Mouse (Mus musculus): ENCODE data around the gene Iffo2. TPM values are rescaled to one million over a fixed set of nuclear protein-coding genes. Genes with fewer than 3 reads are reported as not detected.

The Iffo2 gene
- polyA plus RNA-seq, 1 experiment from 2014 or later: 5.3 TPM

DNA sequence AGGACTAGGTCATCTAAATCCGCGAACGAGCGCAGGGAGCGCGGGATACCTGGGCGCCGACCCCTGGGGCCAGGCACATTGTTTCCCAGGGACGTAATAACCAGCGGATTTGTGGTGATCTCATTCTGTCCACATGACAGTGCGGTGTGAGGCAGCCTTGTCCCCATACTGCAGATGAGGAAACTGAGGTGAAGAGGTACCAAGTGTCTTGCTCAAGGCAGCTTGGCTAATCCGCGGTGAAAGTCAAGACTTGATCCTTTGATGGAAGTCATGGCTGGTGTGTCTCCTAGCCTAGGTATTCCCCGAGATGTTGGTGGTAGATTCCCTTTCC is 45.3 kb downstream of the Iffo2 start:
- H3K36me3 ChIP-seq: no peaks in the 10 kb centered on the region
- H3K4me1 ChIP-seq (replicated peaks): peaks cover 62% of the 10 kb centered on the region
- WGBS: 9% methylated on average over 14 of the region's 14 CpGs
- peak overlapping the region; percentile 93 for H3K9ac ChIP-seq
- peak overlapping the region; percentile 90 for H3K27ac ChIP-seq (replicated peaks)
- no peaks in the 10 kb centered on the region for H3K9me3 ChIP-seq
- H3K4me2 ChIP-seq: peak overlapping the region; percentile 89
- no peaks in the 10 kb centered on the region; the same call in 1 of the 2 replicates for H3K27me3 ChIP-seq
- H3K4me3 ChIP-seq: peak overlapping the region; percentile 87
- no peak for ATAC-seq (ENCODE audit: low read depth)

DNA sequence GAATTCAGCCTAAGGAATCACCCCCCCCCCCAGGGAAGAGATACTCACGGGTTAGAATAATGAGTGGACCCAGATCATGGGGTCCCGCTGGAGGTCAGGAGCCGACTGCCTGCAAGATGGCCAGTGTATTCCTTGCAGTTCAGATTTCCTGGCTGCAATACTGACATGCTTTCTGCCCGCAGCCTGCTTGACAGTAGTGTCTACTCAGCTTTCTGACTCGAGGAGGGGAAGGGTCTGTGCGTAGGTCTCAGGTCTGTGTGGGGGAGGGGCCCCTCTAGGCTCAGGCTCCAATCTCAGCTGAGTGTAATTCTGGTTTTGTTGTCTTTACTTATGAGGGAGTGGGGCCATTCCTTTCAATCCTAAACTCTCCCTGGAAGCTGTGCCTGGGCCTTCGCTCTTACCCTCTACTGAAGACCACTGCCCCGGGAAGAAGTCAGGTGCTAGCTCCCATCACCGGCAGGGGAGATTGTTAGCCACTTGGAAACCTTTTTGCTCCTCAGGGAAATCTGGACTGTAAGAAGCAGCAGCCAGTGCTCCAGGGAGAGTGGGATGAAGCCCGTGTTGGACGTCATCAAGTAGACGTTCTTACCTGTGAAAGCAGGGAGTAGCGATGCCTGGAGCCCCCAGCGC is 46.0 kb downstream of the Iffo2 start:
- peak overlapping the region; percentile 90; the same call in 1 of the 2 replicates for H3K27ac ChIP-seq (replicated peaks)
- 33% methylated on average over 14 of the region's 14 CpGs for WGBS
- peak overlapping the region; percentile 93 for H3K9ac ChIP-seq
- H3K4me2 ChIP-seq: peak overlapping the region; percentile 89
- no peaks in the 10 kb centered on the region for H3K9me3 ChIP-seq
- ATAC-seq (ENCODE audit: low read depth): no peak
- H3K4me1 ChIP-seq (replicated peaks): peaks cover 69% of the 10 kb centered on the region
- no peaks in the 10 kb centered on the region; the same call in 1 of the 2 replicates for H3K27me3 ChIP-seq
- no peaks in the 10 kb centered on the region for H3K36me3 ChIP-seq
- H3K4me3 ChIP-seq: peak overlapping the region; percentile 87

DNA sequence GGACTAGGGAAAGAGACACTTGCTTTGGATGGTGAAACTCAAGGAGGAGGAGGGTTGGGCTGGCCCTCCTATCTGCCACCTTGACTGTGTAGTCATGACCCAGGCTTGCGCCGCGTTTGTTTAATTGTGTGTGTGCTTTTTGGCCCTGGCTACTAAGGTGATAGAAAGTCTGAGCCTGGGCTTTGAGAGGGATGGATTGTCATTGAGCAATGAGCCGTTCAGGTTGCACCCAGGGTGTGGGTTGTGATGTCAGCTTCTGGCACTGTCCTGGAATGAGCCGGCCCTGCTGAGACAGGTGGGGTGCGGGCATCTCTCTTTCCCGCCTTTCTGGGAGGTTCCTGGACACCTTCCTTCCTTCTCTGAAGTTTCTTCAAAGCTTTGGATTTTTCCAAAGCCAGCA is 46.7 kb downstream of the Iffo2 start:
- Histone ChIP-seq H3K9me3 (no peaks in the 10 kb centered on the region), H3K9ac (peak overlapping the region; percentile 93), H3K4me1 (replicated peaks) (peaks cover 76% of the 10 kb centered on the region), H3K4me2 (peak overlapping the region; percentile 89), H3K36me3 (no peaks in the 10 kb centered on the region), H3K27ac (replicated peaks) (no peak overlapping the region), H3K4me3 (peak overlapping the region; percentile 87), H3K27me3 (no peaks in the 10 kb centered on the region; the same call in 1 of the 2 replicates)
- WGBS: 77% methylated on average over 7 of the region's 7 CpGs
- no peak for ATAC-seq (ENCODE audit: low read depth)

DNA sequence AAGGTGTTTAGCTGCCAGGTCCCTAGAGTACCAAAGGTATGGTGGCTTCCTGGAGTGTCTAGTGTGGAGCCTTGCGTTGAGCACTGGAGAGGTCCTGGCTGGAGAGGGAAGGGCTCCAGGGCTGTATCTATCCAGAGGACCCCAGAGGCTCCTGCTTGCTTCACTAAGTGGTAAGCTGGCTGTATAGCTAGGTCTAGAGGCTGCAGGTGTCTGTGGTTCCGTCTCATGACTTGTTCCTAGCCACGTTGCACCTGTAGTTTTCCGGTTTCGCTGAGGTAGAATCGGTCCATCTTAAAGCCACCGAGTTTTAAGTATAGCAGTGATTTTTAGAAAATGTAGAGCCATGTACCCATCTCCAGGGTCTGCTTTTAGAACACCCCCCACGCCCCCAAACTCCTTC is 48.0 kb downstream of the Iffo2 start:
- no peaks in the 10 kb centered on the region for H3K9me3 ChIP-seq
- peak overlapping the region; percentile 54 for H3K9ac ChIP-seq
- H3K4me1 ChIP-seq (replicated peaks): peaks cover 89% of the 10 kb centered on the region
- no peaks in the 10 kb centered on the region for H3K36me3 ChIP-seq
- peak overlapping the region; percentile 89 for H3K4me2 ChIP-seq
- ATAC-seq (ENCODE audit: low read depth): no peak
- no peaks in the 10 kb centered on the region for H3K27me3 ChIP-seq
- WGBS: 86% methylated on average over 8 of the region's 8 CpGs
- H3K27ac ChIP-seq (replicated peaks): peak overlapping the region; percentile 91; the same call in 1 of the 2 replicates
- H3K4me3 ChIP-seq: peak overlapping the region; percentile 8

DNA sequence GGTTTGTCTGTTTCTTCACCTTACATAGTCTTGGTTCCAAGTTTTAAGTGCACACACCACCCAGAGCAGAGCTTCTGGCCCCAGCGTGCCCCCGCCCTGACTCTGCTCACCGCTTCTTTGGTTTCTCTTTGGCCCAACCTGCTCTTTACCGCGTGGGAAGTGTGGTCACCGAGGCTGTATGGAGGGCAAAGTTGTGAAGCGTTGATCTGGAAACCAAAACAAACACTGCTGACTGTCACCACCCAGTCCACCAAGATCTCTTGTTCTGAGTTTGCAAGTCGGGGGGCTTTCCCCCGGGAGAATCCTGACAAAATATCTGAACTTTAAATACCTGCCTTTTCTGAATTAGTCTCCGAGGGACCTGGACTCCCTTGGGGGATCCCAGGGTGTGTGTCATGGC is 48.7 kb downstream of the Iffo2 start:
- H3K4me3 ChIP-seq: no peak overlapping the region
- 50% methylated on average over 10 of the region's 10 CpGs for WGBS
- H3K9me3 ChIP-seq: no peaks in the 10 kb centered on the region
- peak overlapping the region; percentile 54 for H3K9ac ChIP-seq
- no peaks in the 10 kb centered on the region for H3K36me3 ChIP-seq
- peak overlapping the region; percentile 91 for H3K27ac ChIP-seq (replicated peaks)
- peaks cover 89% of the 10 kb centered on the region for H3K4me1 ChIP-seq (replicated peaks)
- peak overlapping the region; percentile 89 for H3K4me2 ChIP-seq
- ATAC-seq (ENCODE audit: low read depth): no peak
- H3K27me3 ChIP-seq: no peaks in the 10 kb centered on the region

DNA sequence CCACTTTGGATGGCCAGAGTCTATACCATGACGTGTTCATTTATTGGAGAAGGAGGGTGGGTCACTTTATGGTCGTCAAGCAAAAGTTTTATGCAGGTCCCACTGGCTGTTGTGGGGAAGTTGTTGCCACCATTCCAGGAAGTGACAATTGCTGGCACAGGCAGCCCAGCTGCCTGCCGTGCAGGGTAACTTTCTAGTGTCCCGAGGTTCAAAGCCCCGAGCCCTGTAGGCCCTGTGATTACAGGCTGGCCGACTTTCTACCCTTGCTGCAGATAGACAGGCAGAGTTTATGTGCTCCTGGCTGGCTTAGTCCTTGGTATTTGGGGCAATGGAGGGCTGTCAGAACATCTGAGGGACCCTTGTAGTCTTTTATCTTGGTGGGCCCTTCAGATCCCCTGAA is 49.1 kb downstream of the Iffo2 start:
- Histone ChIP-seq H3K9ac (peak overlapping the region; percentile 67; the same call in 1 of the 2 replicates), H3K4me1 (replicated peaks) (peaks cover 93% of the 10 kb centered on the region), H3K4me2 (peak overlapping the region; percentile 89), H3K36me3 (no peaks in the 10 kb centered on the region), H3K4me3 (no peak overlapping the region; the same call in 1 of the 2 replicates), H3K27me3 (no peaks in the 10 kb centered on the region), H3K27ac (replicated peaks) (peak overlapping the region; percentile 91), H3K9me3 (no peaks in the 10 kb centered on the region)
- WGBS: 26% methylated on average over 6 of the region's 6 CpGs
- ATAC-seq (ENCODE audit: low read depth): no peak

DNA sequence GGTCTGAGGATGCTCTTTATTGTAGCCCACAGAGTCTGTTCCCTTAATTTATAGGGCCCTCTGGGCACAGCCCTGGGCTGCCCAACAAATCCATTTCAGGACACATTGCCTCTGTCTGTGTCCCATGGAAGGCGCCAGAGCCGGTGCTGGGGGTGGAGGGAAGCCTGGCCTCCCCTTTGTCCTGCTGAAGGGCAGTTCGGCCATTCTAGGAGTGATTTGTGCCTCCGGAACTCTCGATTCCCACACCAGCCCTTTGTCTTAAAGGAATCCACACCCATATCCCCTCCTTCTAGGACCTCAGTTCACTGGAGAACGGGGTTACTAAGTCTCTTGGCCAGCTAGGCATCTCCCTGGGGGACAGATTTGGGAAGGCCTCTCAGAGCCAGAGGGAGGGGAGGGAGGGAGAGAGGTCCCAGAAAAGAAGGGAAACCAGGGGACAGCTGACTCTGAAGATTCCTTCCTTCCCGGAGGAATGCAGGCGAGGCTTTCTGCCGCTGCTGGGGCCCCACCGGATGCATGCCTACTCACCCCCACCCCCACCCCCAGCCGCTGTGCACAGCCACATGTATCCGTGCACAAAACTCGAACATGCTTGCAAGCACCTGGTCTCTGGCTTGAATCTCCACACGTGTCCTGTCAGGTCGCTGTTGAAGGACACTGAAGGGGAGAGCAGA is 50.5 kb downstream of the Iffo2 start:
- Histone ChIP-seq H3K4me3 (peak overlapping the region; percentile 18), H3K36me3 (no peaks in the 10 kb centered on the region), H3K4me2 (peak overlapping the region; percentile 89), H3K9me3 (no peaks in the 10 kb centered on the region), H3K9ac (peak overlapping the region; percentile 67), H3K27ac (replicated peaks) (peak overlapping the region; percentile 91), H3K4me1 (replicated peaks) (peaks cover 100% of the 10 kb centered on the region), H3K27me3 (no peaks in the 10 kb centered on the region)
- 1% methylated on average over 15 of the region's 15 CpGs for WGBS
- peak; percentile 71 for ATAC-seq (ENCODE audit: low read depth)

DNA sequence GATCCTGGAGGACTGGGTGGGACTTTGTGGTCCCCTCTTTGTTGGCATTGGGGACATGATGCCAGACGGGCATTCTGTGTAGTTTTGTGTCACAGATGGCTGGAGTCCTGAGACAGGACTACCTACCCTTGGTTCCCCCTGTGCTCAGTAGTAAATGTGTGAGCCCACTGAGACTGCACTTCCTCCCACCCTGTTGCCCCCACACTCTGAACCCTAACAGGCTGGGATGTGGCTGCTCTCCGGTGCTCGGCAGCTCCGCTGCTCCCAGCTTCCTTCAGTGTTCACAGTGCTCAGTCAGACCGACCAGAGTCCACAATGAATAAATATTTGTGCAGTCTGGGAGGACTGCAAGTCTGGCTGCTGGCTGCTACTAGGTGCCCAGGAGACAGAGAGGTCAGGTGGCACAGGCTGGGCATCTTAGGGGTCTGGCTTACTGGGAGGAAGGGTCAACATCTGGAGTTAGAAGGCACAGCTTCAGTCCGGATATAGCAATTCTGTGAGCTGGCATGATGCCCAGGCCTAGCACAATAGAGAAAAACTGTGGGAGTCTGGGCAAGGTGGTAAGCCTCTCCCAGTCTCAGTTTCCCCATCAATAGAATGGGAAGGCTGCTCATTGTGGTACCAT is 51.2 kb downstream of the Iffo2 start:
- H3K9ac ChIP-seq: peak overlapping the region; percentile 67
- peak overlapping the region; percentile 91 for H3K27ac ChIP-seq (replicated peaks)
- peaks cover 100% of the 10 kb centered on the region for H3K4me1 ChIP-seq (replicated peaks)
- no peaks in the 10 kb centered on the region for H3K27me3 ChIP-seq
- H3K36me3 ChIP-seq: no peaks in the 10 kb centered on the region
- WGBS: 19% methylated on average over 6 of the region's 6 CpGs
- no peaks in the 10 kb centered on the region for H3K9me3 ChIP-seq
- H3K4me3 ChIP-seq: peak overlapping the region; percentile 18
- no peak; the same call in 1 of the 2 replicates for ATAC-seq (ENCODE audit: low read depth)
- peak overlapping the region; percentile 89 for H3K4me2 ChIP-seq

DNA sequence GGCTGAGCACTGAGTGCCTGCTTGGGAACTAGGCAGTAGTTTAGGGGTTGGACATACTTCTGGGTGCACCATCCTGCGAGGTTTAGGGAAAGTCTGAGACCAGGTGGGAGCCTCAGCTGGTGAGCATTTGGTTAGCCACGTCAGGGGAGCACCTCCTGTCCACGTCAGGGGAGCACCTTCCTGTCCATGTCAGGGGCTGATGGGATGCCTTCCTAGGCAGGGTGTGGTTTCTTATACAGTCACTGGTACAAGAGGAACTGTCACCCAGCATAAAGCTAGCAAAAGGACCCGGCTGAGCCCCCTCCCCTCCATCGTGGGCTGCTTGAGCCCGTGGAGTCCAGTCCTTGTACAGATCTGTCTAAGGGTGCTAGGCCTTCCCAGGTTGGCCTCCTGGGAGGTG is 52.0 kb downstream of the Iffo2 start:
- Histone ChIP-seq H3K4me2 (no peak overlapping the region), H3K27me3 (no peaks in the 10 kb centered on the region), H3K4me1 (replicated peaks) (peaks cover 98% of the 10 kb centered on the region), H3K9me3 (no peaks in the 10 kb centered on the region), H3K36me3 (no peaks in the 10 kb centered on the region), H3K9ac (no peak overlapping the region), H3K27ac (replicated peaks) (peak overlapping the region; percentile 91; the same call in 1 of the 2 replicates), H3K4me3 (no peak overlapping the region)
- WGBS: 68% methylated on average over 6 of the region's 6 CpGs
- ATAC-seq (ENCODE audit: low read depth): no peak

DNA sequence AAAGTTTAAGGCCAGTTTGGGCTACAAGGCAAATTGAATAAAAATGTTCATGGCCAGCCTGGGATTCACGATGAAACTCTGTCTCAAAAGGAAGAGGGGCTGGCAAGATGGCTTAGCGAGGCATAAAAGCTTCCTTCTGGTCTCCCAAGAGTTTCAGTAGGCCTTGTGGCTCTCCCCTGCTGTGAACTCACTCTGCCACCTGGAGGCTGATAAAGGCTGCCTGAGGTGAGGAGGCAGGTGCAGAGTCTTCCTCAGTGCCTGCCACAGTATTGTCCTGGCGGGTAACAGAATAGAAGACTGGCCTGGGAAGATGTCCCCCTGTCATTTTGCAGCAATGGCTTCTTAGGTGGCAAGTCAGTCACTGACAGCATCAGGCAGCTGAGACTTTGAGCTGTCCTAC is 52.6 kb downstream of the Iffo2 start:
- H3K4me3 ChIP-seq: no peak overlapping the region
- 0 out of 2 replicates have a peak overlapping the region, but pooled peaks have one; percentile 2 for H3K27ac ChIP-seq (replicated peaks)
- no peaks in the 10 kb centered on the region for H3K36me3 ChIP-seq
- no peak overlapping the region for H3K9ac ChIP-seq
- H3K27me3 ChIP-seq: no peaks in the 10 kb centered on the region
- no peak for ATAC-seq (ENCODE audit: low read depth)
- no peaks in the 10 kb centered on the region for H3K9me3 ChIP-seq
- H3K4me1 ChIP-seq (replicated peaks): peaks cover 98% of the 10 kb centered on the region
- no peak overlapping the region for H3K4me2 ChIP-seq
- 36% methylated on average over 3 of the region's 3 CpGs for WGBS

DNA sequence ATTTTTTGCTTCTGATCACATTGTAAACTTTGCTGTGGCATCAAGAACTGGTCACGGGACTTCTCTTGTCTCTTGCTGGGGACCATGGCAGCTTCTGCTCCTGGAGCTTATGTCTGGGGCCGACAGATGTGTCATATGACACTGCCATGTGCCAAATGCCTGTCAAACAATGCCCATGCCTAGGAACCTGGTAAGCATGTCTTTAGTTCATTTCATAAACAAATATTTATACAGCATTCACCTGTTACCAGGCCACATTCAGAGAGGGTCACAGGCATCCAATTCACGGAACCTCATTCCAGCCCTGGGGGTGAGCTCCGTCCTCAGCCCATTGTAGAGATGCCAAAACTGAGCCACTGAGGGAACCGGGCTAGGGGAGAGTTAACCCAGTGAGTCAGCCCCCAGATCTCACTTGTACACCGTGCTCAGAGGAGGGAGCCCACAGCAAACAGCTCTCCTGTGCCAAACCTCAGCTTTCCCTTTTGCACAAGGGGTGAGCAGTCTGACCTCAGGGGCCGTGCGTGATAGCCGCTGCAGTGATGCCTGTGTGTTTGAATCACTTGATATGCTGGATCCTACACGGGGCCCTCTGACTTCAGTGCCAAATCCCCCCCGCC is 53.4 kb downstream of the Iffo2 start:
- H3K36me3 ChIP-seq: no peaks in the 10 kb centered on the region
- H3K4me3 ChIP-seq: no peak overlapping the region
- WGBS: 82% methylated on average over 11 of the region's 11 CpGs
- no peak for ATAC-seq (ENCODE audit: low read depth)
- H3K9me3 ChIP-seq: no peaks in the 10 kb centered on the region
- no peak overlapping the region for H3K4me2 ChIP-seq
- no peaks in the 10 kb centered on the region for H3K27me3 ChIP-seq
- no peak overlapping the region for H3K27ac ChIP-seq (replicated peaks)
- H3K9ac ChIP-seq: no peak overlapping the region
- peaks cover 91% of the 10 kb centered on the region for H3K4me1 ChIP-seq (replicated peaks)

DNA sequence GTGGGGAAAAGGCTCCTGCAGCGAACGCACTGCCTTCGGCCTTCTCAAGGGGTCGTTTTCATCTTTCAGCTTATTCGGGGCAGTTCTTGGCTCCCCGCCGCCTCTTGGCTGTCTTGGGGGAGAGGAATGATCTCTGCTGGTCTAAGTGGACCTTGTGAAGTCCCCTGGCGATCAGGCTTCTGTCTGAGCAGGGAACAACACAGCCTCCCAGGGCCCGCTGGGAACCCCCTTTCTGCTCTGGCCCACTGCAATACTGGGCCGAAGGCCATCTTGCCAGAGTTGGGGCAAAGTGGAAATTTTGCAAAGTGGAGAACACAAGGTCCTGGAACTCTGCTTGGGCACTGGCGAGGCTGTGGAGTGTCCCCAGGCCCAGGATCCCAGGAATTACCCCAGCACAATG is 54.4 kb downstream of the Iffo2 start:
- ATAC-seq (ENCODE audit: low read depth): no peak
- peak overlapping the region; percentile 18; the same call in 1 of the 2 replicates for H3K27ac ChIP-seq (replicated peaks)
- no peak overlapping the region for H3K4me2 ChIP-seq
- H3K9ac ChIP-seq: no peak overlapping the region
- no peaks in the 10 kb centered on the region for H3K36me3 ChIP-seq
- no peak overlapping the region for H3K4me3 ChIP-seq
- H3K4me1 ChIP-seq (replicated peaks): peaks cover 87% of the 10 kb centered on the region
- H3K27me3 ChIP-seq: no peaks in the 10 kb centered on the region
- H3K9me3 ChIP-seq: no peaks in the 10 kb centered on the region
- WGBS: 69% methylated on average over 11 of the region's 11 CpGs
